Comparison of ENCODE assay signal across 12 mouse cellular contexts in genomic region chr14:59396999-59397398, GRCm38 (mm10). TPM values are rescaled to one million over a fixed set of nuclear protein-coding genes. Genes with fewer than 3 reads are reported as not detected.
DNase-seq lines count a peak whose midpoint lies in the region; ATAC-seq and TF ChIP-seq lines count a peak whose summit lies in the region.
"Had no signal": no experiment of that assay in that cellular context is flagged by ENCODE, and none has a peak within 500 bp of the region (broad histone marks: within the 10 kb centered on the region; RNA-seq: fewer than 3 reads in every experiment).

No protein-coding gene starts in this region.

- peak; percentile 93 for ATAC-seq in common myeloid progenitor, adult 5-6 weeks (replicated peaks; ENCODE audit: low read depth, poor library complexity, severe bottlenecking)
- ATAC-seq in neutrophil, adult 5-6 weeks (ENCODE audit: extremely low read depth, insufficient number of reproducible peaks, low FRiP score, poor library complexity, severe bottlenecking): peak; percentile 97
- ATAC-seq in kidney, embryonic 14.5 days (ENCODE audit: low FRiP score, low TSS enrichment): no peak

- no peak overlapping the region for H3K27ac ChIP-seq in kidney, adult 2 months (ENCODE audit: insufficient read depth, low read depth, low read length)
- no peak overlapping the region for H3K27ac ChIP-seq in kidney, embryonic 14.5 days (ENCODE audit: low read depth, low read length)
- H3K27ac ChIP-seq: limb, embryonic 12.5 days; neural tube, embryonic 12.5 days had no signal

- H3K4me2 ChIP-seq in kidney, embryonic 14.5 days (replicated peaks; ENCODE audit: low read depth, low read length): no peak overlapping the region
- H3K4me2 ChIP-seq: limb, embryonic 12.5 days; neural tube, embryonic 12.5 days had no signal

- 68% methylated on average over 2 of the region's 2 CpGs for WGBS in kidney, adult 2 months
- WGBS in kidney, embryonic 14.5 days: 82% methylated on average over 2 of the region's 2 CpGs

- intact Hi-C loops in left cerebral cortex, postnatal 25 days (cut with DNase I): no loop called here

- TF ChIP-seq POLR2A in kidney, adult 2 months (IDR thresholded peaks at IDR 0.05; ENCODE audit: low read depth, low read length): no peak

- H3K36me3 ChIP-seq in kidney, adult 2 months (ENCODE audit: control insufficient read depth, insufficient read depth, low read length): no peaks in the 10 kb centered on the region
- H3K36me3 ChIP-seq in kidney, embryonic 14.5 days (ENCODE audit: control insufficient read depth, insufficient read depth, low read length): 0 out of 2 replicates have a peak, but pooled peaks cover 3% of the 10 kb centered on the region

- no peak overlapping the region for H3K4me3 ChIP-seq in kidney, adult 2 months (ENCODE audit: insufficient read depth, low read depth, low read length)
- H3K4me3 ChIP-seq in kidney, embryonic 14.5 days (ENCODE audit: low read length): no peak overlapping the region
- H3K4me3 ChIP-seq: limb, embryonic 12.5 days; neural tube, embryonic 12.5 days had no signal

- no peaks in the 10 kb centered on the region for H3K27me3 ChIP-seq in kidney, adult 2 months (replicated peaks; ENCODE audit: control insufficient read depth, insufficient read depth, low read length)
- no peaks in the 10 kb centered on the region for H3K27me3 ChIP-seq in kidney, embryonic 14.5 days (ENCODE audit: control insufficient read depth, insufficient read depth, low read length)
- H3K27me3 ChIP-seq: limb, embryonic 12.5 days; neural tube, embryonic 12.5 days had no signal

- DNase-seq in kidney, adult 2 months: peak; percentile 3
- DNase-seq in kidney, adult 8-10 months: no peak
- DNase-seq in thymus, postnatal 14 days: peak; percentile 34
- DNase-seq in layer of hippocampus, postnatal 10 days (ENCODE audit: low spot score in 2 of 2): no peak
- no peak for DNase-seq in left cerebral cortex, postnatal 25 days (ENCODE audit: low spot score in 2 of 2)
- DNase-seq: cerebellum, postnatal 14 days had no signal

- no peak overlapping the region for H3K9ac ChIP-seq in kidney, embryonic 14.5 days (ENCODE audit: low read depth, low read length)
- H3K9ac ChIP-seq: limb, embryonic 12.5 days; neural tube, embryonic 12.5 days had no signal

- H3K4me1 ChIP-seq in kidney, adult 2 months (ENCODE audit: control insufficient read depth, insufficient read depth, low read length): no peaks in the 10 kb centered on the region
- no peaks in the 10 kb centered on the region for H3K4me1 ChIP-seq in kidney, embryonic 14.5 days (ENCODE audit: control insufficient read depth, insufficient read depth, low read length)
- H3K4me1 ChIP-seq: limb, embryonic 12.5 days; neural tube, embryonic 12.5 days had no signal

- no peak for TF ChIP-seq CTCF in kidney, adult 2 months (conservative IDR thresholded peaks at IDR 0.05; ENCODE audit: insufficient read depth, insufficient read length, low read depth, low read length)

- H3K9me3 ChIP-seq in kidney, embryonic 14.5 days (ENCODE audit: control insufficient read depth, low read length): no peaks in the 10 kb centered on the region
- H3K9me3 ChIP-seq: limb, embryonic 12.5 days; neural tube, embryonic 12.5 days had no signal

RNA-seq across cellular contexts. Expression of gene Phf11c, which starts 1.8 kb away (rescaled TPM):
- polyA plus RNA-seq in kidney, adult 2 months (2012; rRNA removed): 0.52 and 0.77 TPM in 2 replicates
- total RNA-seq in common myeloid progenitor, adult 5-6 weeks (2017): 0.69 and 2.9 TPM in 2 replicates
- total RNA-seq in neutrophil, adult 5-6 weeks (2017): 9.3 and 9.6 TPM in 2 replicates
- 0.64 and 0.79 TPM in 2 replicates for polyA plus RNA-seq in kidney, embryonic 14.5 days (2014; fragmentation: Nextera tagmentation; extraction: Ambion mirVana)
- under 1 TPM; 0.55 to 0.60 TPM for total RNA-seq in layer of hippocampus, postnatal 10 days (2021)
- total RNA-seq in left cerebral cortex, postnatal 25 days (2021): under 1 TPM; 0.23 to 0.44 TPM

RNA-seq across cellular contexts. Expression of gene Phf11d, which starts 31.7 kb away (rescaled TPM):
- 6.3 and 8.0 TPM in 2 replicates for polyA plus RNA-seq in kidney, adult 2 months (2012; rRNA removed)
- 1.5 TPM in 2 replicates for total RNA-seq in common myeloid progenitor, adult 5-6 weeks (2017)
- total RNA-seq in neutrophil, adult 5-6 weeks (2017): 3.4 and 6.6 TPM in 2 replicates
- polyA plus RNA-seq in kidney, embryonic 14.5 days (2014; fragmentation: Nextera tagmentation; extraction: Ambion mirVana): 0.39 and 0.43 TPM in 2 replicates
- total RNA-seq in layer of hippocampus, postnatal 10 days (2021): under 1 TPM; 0.27 to 0.33 TPM
- 1 to 10 TPM in 1 of 2 experiments, under 1 TPM in 1; 0.62 to 1.1 TPM for total RNA-seq in left cerebral cortex, postnatal 25 days (2021)

RNA-seq across cellular contexts. Expression of gene Setdb2, which starts 43.7 kb away (rescaled TPM):
- 4.9 and 5.5 TPM in 2 replicates for polyA plus RNA-seq in kidney, adult 2 months (2012; rRNA removed)
- total RNA-seq in common myeloid progenitor, adult 5-6 weeks (2017): 32.4 and 49.0 TPM in 2 replicates
- total RNA-seq in neutrophil, adult 5-6 weeks (2017): 57.0 and 59.6 TPM in 2 replicates
- polyA plus RNA-seq in kidney, embryonic 14.5 days (2014; fragmentation: Nextera tagmentation; extraction: Ambion mirVana): 7.7 and 13.5 TPM in 2 replicates
- total RNA-seq in layer of hippocampus, postnatal 10 days (2021): 1 to 10 TPM; 5.6 to 6.3 TPM
- 1 to 10 TPM; 5.0 to 6.9 TPM for total RNA-seq in left cerebral cortex, postnatal 25 days (2021)

RNA-seq across cellular contexts. Expression of gene Cab39l, which starts 43.8 kb away (rescaled TPM):
- polyA plus RNA-seq in kidney, adult 2 months (2012; rRNA removed): 19.9 and 24.6 TPM in 2 replicates
- 27.5 and 30.2 TPM in 2 replicates for total RNA-seq in common myeloid progenitor, adult 5-6 weeks (2017)
- total RNA-seq in neutrophil, adult 5-6 weeks (2017): 42.1 and 54.2 TPM in 2 replicates
- 35.4 and 42.6 TPM in 2 replicates for polyA plus RNA-seq in kidney, embryonic 14.5 days (2014; fragmentation: Nextera tagmentation; extraction: Ambion mirVana)
- total RNA-seq in layer of hippocampus, postnatal 10 days (2021): 10 to 100 TPM; 17.3 to 25.8 TPM
- total RNA-seq in left cerebral cortex, postnatal 25 days (2021): 10 to 100 TPM; 21.5 to 22.2 TPM

RNA-seq across cellular contexts. Expression of gene Phf11b, which starts 55.8 kb away (rescaled TPM):
- polyA plus RNA-seq in kidney, adult 2 months (2012; rRNA removed): 1.1 and 2.3 TPM in 2 replicates
- total RNA-seq in common myeloid progenitor, adult 5-6 weeks (2017): 4.2 and 9.2 TPM in 2 replicates
- total RNA-seq in neutrophil, adult 5-6 weeks (2017): 49.8 and 55.0 TPM in 2 replicates
- 0.71 and 0.79 TPM in 2 replicates for polyA plus RNA-seq in kidney, embryonic 14.5 days (2014; fragmentation: Nextera tagmentation; extraction: Ambion mirVana)
- total RNA-seq in layer of hippocampus, postnatal 10 days (2021): not detected
- not detected for total RNA-seq in left cerebral cortex, postnatal 25 days (2021)
- total RNA-seq: megakaryocyte-erythroid progenitor cell, adult 5-6 weeks had no signal
- polyA plus RNA-seq: limb, embryonic 12.5 days had no signal

Comparison
In these comparisons a context has a peak if more than half of its experiments do, and no peak if none do; other contexts are left out.
1. DNase-seq: peak in kidney, adult 2 months (single experiment) and thymus, postnatal 14 days (single experiment); none in kidney, adult 8-10 months (0 of 2), layer of hippocampus, postnatal 10 days (0 of 2) and left cerebral cortex, postnatal 25 days (0 of 2).